Mouse (Mus musculus): ENCODE measurements around the gene Atp8b4. TPM values are rescaled to one million over a fixed set of nuclear protein-coding genes. Genes with fewer than 3 reads are reported as not detected.
"Not testable (repeated sequence)": the region's sequence is repeated elsewhere in the genome, so short reads cannot be mapped to it uniquely, and the experiment has no call there.

The Atp8b4 gene
- polyA plus RNA-seq, 1 experiment from 2014 or later: 29.4 TPM

- H3K36me3 ChIP-seq (ENCODE audit: inconsistent target): 0 out of 2 replicates have a peak, but pooled peaks cover 19% of the 10 kb centered on the region
- H3K79me2 ChIP-seq (ENCODE audit: inconsistent target): peaks cover 99% of the 10 kb centered on the region
- H3K4me3 ChIP-seq (ENCODE audit: inconsistent target): no peak overlapping the region
- 69% methylated on average over 6 of the region's 6 CpGs for WGBS (ENCODE audit: missing documents)
- H3K27ac ChIP-seq: no peak overlapping the region
Measured at GRCm38 (mm10) chr2:126483337-126483736, 17.1 kb downstream of the Atp8b4 start.

- 24% methylated on average over 7 of the region's 7 CpGs for WGBS (ENCODE audit: missing documents)
- Histone ChIP-seq H3K36me3 (ENCODE audit: inconsistent target) (no peaks in the 10 kb centered on the region), H3K4me3 (ENCODE audit: inconsistent target) (no peak overlapping the region), H3K79me2 (ENCODE audit: inconsistent target) (peaks cover 77% of the 10 kb centered on the region), H3K27ac (peak overlapping the region; percentile 99)
Measured at GRCm38 (mm10) chr2:126477556-126477955, 22.9 kb downstream of the Atp8b4 start.

DNA sequence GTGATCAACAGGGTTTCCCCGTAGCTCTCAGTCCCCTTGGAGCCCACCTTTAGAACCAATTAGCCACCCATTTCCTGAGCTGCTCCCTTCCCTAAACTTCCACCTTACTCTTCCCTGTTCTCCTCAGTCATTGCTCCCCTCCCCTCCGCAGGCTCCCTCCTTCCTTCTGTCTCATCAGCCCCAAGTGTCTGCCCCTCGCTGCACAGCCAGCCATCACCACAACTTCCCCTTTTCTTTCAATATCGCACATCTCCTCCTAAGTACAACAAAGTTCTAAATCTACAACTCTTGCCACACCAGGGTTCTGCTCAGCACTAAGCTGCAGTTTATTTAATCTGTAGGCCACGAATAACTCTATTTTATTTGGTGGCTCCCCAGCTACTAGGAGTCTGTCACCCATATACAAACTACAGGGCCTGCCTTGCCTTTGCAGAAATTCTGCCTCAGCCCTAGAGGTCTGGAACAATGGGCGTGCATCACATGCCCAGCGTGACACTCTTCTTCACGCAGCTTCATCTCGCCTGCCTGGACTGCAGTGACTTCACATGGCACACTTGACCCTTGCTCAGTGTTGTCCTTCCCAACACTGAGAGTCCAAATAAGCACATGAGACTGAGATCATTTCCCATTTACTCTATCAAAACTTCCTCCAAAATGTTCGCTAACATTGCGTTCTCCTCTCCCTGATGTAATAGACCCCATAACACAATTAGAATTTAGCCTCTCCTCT is 24.6 kb downstream of the Atp8b4 start:
- no peak overlapping the region for H3K4me3 ChIP-seq (ENCODE audit: inconsistent target)
- WGBS (ENCODE audit: missing documents): 5% methylated on average over 11 of the region's 11 CpGs
- H3K27ac ChIP-seq: peak overlapping the region; percentile 99

GRCm38 (mm10) chr2:126474019-126474418 is 26.5 kb downstream of the Atp8b4 start:
- Histone ChIP-seq H3K27ac (peak overlapping the region; percentile 99), H3K36me3 (ENCODE audit: inconsistent target) (no peaks in the 10 kb centered on the region), H3K79me2 (ENCODE audit: inconsistent target) (peaks cover 76% of the 10 kb centered on the region), H3K4me3 (ENCODE audit: inconsistent target) (no peak overlapping the region)
- WGBS (ENCODE audit: missing documents): 11% methylated on average over 6 of the region's 6 CpGs

More for the DNA sequence above, 24.6 kb downstream of the Atp8b4 start:
- Histone ChIP-seq H3K36me3 (ENCODE audit: inconsistent target) (no peaks in the 10 kb centered on the region), H3K79me2 (ENCODE audit: inconsistent target) (peaks cover 77% of the 10 kb centered on the region)

GRCm38 (mm10) chr2:126472836-126473235 is 27.6 kb downstream of the Atp8b4 start:
- peak overlapping the region; percentile 17 for H3K27ac ChIP-seq
- H3K4me3 ChIP-seq (ENCODE audit: inconsistent target): no peak overlapping the region
- 71% methylated on average over 5 of the region's 5 CpGs for WGBS (ENCODE audit: missing documents)

GRCm38 (mm10) chr2:126467790-126468189 is 32.7 kb downstream of the Atp8b4 start:
- Histone ChIP-seq H3K27ac (peak overlapping the region; percentile 68), H3K36me3 (ENCODE audit: inconsistent target) (no peaks in the 10 kb centered on the region), H3K4me3 (ENCODE audit: inconsistent target) (no peak overlapping the region), H3K79me2 (ENCODE audit: inconsistent target) (peaks cover 97% of the 10 kb centered on the region)
- WGBS (ENCODE audit: missing documents): 13% methylated on average over 4 of the region's 4 CpGs

More at GRCm38 (mm10) chr2:126472836-126473235, 27.6 kb downstream of the Atp8b4 start:
- Histone ChIP-seq H3K36me3 (ENCODE audit: inconsistent target) (no peaks in the 10 kb centered on the region), H3K79me2 (ENCODE audit: inconsistent target) (peaks cover 76% of the 10 kb centered on the region)

DNA sequence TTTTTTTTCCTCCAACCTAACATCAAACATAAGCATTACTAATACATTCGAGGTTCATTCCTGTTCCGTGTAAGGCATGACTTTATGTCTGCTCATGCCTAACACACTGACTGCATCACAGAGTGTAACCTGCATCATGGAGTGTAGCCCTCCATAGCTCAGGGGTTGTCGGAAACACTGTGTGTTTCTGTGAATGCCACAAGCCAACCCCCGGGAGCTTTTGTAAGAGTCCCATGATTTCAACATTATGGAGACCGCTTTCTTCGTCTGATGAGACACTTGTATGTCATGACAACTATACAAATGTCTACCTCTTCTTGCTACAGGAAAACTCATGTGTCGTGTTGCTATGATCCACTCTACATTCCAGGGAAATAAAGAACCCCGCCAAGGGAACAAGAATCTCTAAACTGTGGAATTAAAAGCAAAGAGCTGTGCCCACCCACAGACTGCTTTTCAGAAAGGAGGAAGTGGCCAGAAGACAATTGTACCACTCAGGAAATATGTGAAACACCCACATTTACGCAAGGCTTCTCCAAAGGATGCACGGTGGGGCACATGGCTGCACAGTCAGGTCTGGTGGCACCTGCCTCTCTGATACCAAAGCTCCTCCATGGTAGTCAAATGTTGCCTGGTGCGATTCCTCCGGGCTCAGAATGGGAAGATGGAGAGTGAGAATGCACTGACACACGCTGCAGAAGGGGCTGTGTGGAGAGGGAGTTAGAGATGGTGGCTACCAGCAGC is 33.9 kb downstream of the Atp8b4 start:
- H3K79me2 ChIP-seq (ENCODE audit: inconsistent target): peaks cover 94% of the 10 kb centered on the region
- H3K4me3 ChIP-seq (ENCODE audit: inconsistent target): no peak overlapping the region
- peak overlapping the region; percentile 68 for H3K27ac ChIP-seq
- H3K36me3 ChIP-seq (ENCODE audit: inconsistent target): no peaks in the 10 kb centered on the region; the same call in 1 of the 2 replicates
- WGBS (ENCODE audit: missing documents): 10% methylated on average over 13 of the region's 13 CpGs

- Histone ChIP-seq H3K4me3 (ENCODE audit: inconsistent target) (no peak overlapping the region), H3K36me3 (ENCODE audit: inconsistent target) (peaks cover 28% of the 10 kb centered on the region), H3K27ac (no peak overlapping the region), H3K79me2 (ENCODE audit: inconsistent target) (peaks cover 30% of the 10 kb centered on the region)
- 71% methylated on average over 2 of the region's 2 CpGs for WGBS (ENCODE audit: missing documents)
Measured at GRCm38 (mm10) chr2:126458661-126459060, 41.8 kb downstream of the Atp8b4 start.

GRCm38 (mm10) chr2:126457759-126458158 is 42.7 kb downstream of the Atp8b4 start:
- 33% methylated on average over 2 of the region's 2 CpGs for WGBS (ENCODE audit: missing documents)
- not testable (repeated sequence) for H3K4me3 ChIP-seq (ENCODE audit: inconsistent target); H3K27ac ChIP-seq
- Histone ChIP-seq H3K36me3 (ENCODE audit: inconsistent target) (peaks cover 28% of the 10 kb centered on the region), H3K79me2 (ENCODE audit: inconsistent target) (peaks cover 21% of the 10 kb centered on the region)

DNA sequence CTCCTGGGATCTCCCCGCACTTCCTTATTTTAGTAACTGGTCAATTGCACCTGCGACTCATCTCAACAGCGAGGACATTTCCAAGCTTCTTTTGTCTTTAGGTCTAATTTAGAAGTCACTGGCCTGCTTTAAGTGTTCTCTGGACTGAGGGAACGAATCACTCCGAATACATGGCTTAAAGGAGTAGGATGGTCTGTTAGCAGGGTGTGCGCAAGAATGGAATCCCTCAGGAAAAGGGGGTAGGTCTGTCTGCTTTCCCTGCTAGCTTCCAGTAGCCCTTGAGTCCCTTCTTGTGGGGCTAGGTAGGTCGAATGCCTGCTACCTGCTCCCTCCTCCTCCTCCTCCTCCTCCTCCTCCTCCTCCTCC is 49.6 kb downstream of the Atp8b4 start:
- 86% methylated on average over 7 of the region's 7 CpGs for WGBS (ENCODE audit: missing documents)
- H3K4me3 ChIP-seq (ENCODE audit: inconsistent target): no peak overlapping the region
- H3K27ac ChIP-seq: no peak overlapping the region
- H3K36me3 ChIP-seq (ENCODE audit: inconsistent target): peaks cover 14% of the 10 kb centered on the region
- H3K79me2 ChIP-seq (ENCODE audit: inconsistent target): no peaks in the 10 kb centered on the region

DNA sequence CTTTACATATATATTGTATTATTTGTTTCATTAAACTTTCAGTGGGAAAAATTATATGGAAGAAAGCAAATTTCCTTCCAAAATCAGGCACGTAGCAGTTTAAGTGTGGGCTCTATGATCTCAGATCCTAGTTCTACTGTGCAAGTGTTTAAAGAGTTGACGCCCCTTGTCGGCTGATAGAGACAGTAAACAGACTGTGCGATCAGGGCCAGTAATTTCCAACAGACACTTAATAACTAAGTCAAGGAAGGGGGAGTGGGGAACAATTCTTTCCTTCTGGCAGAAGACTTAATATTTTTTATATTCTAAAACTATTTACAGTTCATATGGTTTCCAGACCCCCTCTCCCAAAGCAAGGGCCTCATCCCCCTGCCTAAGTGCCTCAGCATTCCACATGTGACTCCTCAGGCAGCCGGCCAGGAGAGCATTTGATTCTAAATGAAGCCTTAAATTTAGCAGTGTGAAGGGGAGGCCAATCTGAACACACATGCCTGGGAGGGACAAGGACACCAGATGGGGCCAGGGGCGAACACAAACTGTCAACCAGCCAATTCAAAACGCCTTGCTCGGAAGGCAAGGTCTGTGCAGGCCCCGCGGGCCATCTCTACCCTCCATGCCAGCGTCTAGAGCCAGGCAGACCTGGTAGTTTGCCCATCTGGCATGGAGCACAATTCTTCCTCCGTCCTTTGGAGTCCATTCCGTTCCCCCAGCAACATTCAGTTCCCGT is 50.1 kb downstream of the Atp8b4 start:
- H3K36me3 ChIP-seq (ENCODE audit: inconsistent target): peaks cover 8% of the 10 kb centered on the region
- no peaks in the 10 kb centered on the region for H3K79me2 ChIP-seq (ENCODE audit: inconsistent target)
- 83% methylated on average over 14 of the region's 14 CpGs for WGBS (ENCODE audit: missing documents)
- no peak overlapping the region for H3K4me3 ChIP-seq (ENCODE audit: inconsistent target)
- H3K27ac ChIP-seq: no peak overlapping the region

- H3K36me3 ChIP-seq (ENCODE audit: inconsistent target): 0 out of 2 replicates have a peak, but pooled peaks cover 9% of the 10 kb centered on the region
- H3K4me3 ChIP-seq (ENCODE audit: inconsistent target): no peak overlapping the region
- no peaks in the 10 kb centered on the region for H3K79me2 ChIP-seq (ENCODE audit: inconsistent target)
- H3K27ac ChIP-seq: no peak overlapping the region
- 84% methylated on average over 6 of the region's 6 CpGs for WGBS (ENCODE audit: missing documents)
Measured at GRCm38 (mm10) chr2:126445039-126445438, 55.4 kb downstream of the Atp8b4 start.

DNA sequence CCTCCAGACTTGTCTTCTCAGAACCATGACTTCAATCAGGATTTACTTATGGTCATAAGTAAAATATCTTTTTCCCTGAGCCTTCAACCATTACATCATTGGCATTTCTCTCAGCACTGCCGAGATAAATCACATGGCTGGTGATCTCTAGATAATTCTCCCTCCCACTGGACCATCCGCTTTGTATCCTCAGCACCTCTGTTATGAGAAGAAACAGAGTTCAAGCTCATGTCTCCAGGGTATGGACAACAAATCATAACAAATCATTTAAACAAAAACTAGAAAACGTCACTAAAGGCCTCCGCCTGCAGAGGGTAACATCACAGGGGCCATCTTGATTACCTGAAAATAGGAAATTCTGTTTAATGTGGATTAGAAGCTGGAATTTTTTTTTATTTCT is 58.9 kb downstream of the Atp8b4 start:
- Histone ChIP-seq H3K4me3 (ENCODE audit: inconsistent target) (no peak overlapping the region), H3K36me3 (ENCODE audit: inconsistent target) (peaks cover 21% of the 10 kb centered on the region; the same call in 1 of the 2 replicates), H3K27ac (no peak overlapping the region), H3K79me2 (ENCODE audit: inconsistent target) (no peaks in the 10 kb centered on the region)
- WGBS (ENCODE audit: missing documents): 94% methylated on average over 4 of the region's 4 CpGs

GRCm38 (mm10) chr2:126434712-126435111 is 65.8 kb downstream of the Atp8b4 start:
- H3K79me2 ChIP-seq (ENCODE audit: inconsistent target): no peaks in the 10 kb centered on the region
- WGBS (ENCODE audit: missing documents): 38% methylated on average over 1 of the region's 1 CpGs
- no peak overlapping the region for H3K4me3 ChIP-seq (ENCODE audit: inconsistent target)
- H3K36me3 ChIP-seq (ENCODE audit: inconsistent target): peaks cover 48% of the 10 kb centered on the region
- H3K27ac ChIP-seq: no peak overlapping the region

Data from macrophage (primary cell).